Mouse (Mus musculus): Measurements from ENCODE around the gene Nudc.

DNA sequence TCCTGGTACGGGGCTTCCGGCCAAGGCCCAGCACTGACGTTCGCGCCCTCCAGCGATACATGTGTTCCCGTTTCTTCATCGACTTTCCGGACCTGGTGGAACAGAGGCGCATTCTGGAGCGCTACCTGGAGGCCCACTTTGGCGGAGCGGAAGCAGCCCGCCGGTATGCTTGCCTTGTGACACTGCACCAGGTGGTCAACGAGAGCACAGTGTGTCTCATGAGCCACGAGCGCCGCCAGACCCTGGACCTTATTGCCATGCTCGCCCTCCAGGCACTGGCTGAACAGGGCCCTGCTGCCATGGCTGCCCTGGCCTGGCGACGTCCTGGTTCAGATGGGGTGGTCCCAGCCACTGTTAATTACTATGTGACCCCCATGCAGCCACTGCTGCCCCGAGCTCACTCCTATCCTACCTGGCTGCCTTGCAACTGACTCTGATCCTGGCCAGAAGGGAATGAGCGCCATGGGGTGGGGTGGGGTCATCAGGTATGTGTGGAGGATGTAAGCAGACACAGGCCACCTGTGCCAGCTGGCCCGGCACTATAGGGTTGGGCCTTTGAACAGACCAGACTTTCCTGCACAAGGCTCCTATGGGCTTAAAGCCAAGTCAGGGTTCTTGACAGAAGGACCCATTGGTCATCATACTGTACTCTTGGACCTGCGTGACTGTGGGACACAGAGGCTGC, 59.0 kb downstream of the Nudc start:
- TF ChIP-seq CTCF (IDR thresholded peaks at IDR 0.05; ENCODE audit: low read depth), result no peak
- no peak for TF ChIP-seq EP300 (IDR thresholded peaks at IDR 0.05; ENCODE audit: low read depth)
